Mouse (Mus musculus) adrenal gland, postnatal 10 days (tissue): ENCODE measurements around the gene Vmn1r148. TPM values are rescaled to one million over a fixed set of nuclear protein-coding genes. Genes with fewer than 3 reads are reported as not detected.
"Not testable (repeated sequence)": the region's sequence is repeated elsewhere in the genome, so short reads cannot be mapped to it uniquely, and the experiment has no call there.

Experiments
- DNase-seq: peaks from one replicate; pipeline ENCODE4 v3.0.0; 2021; ENCODE audit warnings: mixed read lengths
- long read RNA-seq, 2 experiments: library from polyadenylated mRNA; stranded (forward); transcript quantifications; one replicate each; pipeline ENCODE4 v2.0.0; 2021
- total RNA-seq, 2 experiments: library from RNA; stranded (reverse); gene quantifications; 2 replicates each; pipeline ENCODE4 v1.2.3; 2021

The Vmn1r148 gene
- total RNA-seq: not detected
- long read RNA-seq, experiment 1: 0 reads
- long read RNA-seq, experiment 2: 0 reads

GRCm38 (mm10) chr7:22413283-22413682, at the start of gene Vmn1r148:
Gene Vmn1r148, plus strand, starts transcription at chr7:22413583.
- DNase-seq: not testable (repeated sequence)

- DNase-seq: not testable (repeated sequence)
Observed at GRCm38 (mm10) chr7:22370939-22371338, 42.4 kb upstream of the Vmn1r148 start, which contains the start of gene Gm8660. Gene Gm8660, minus strand, starts transcription at chr7:22371039.

- not testable (repeated sequence) for DNase-seq
Observed at GRCm38 (mm10) chr7:22438129-22438528, 24.7 kb downstream of the Vmn1r148 start, which contains the start of gene Vmn1r149. Gene Vmn1r149, minus strand, starts transcription at chr7:22438229.

- not testable (repeated sequence) for DNase-seq
Observed at GRCm38 (mm10) chr7:22463975-22464374, 50.6 kb downstream of the Vmn1r148 start, which contains the start of gene Gm10665. Gene Gm10665, minus strand, starts transcription at chr7:22464075.

Other genes with a start within 250 kb of the Vmn1r148 start
- gene Vmn1r142, start 249.5 kb upstream of the Vmn1r148 start, total RNA-seq: not detected
- not detected for gene Vmn1r143, start 224.2 kb upstream of the Vmn1r148 start, total RNA-seq
- gene Gm8653, start 212.3 kb upstream of the Vmn1r148 start, total RNA-seq: not detected
- not detected for gene Gm8453, start 184.1 kb upstream of the Vmn1r148 start, total RNA-seq
- not detected for gene Gm4187, start 83.9 kb upstream of the Vmn1r148 start, total RNA-seq
- gene Gm8660, start 42.5 kb upstream of the Vmn1r148 start, total RNA-seq: not detected
- not detected for gene Vmn1r149, start 24.6 kb downstream of the Vmn1r148 start, total RNA-seq
- not detected for gene Gm10665, start 50.5 kb downstream of the Vmn1r148 start, total RNA-seq
- gene Vmn1r151, start 86.1 kb downstream of the Vmn1r148 start, total RNA-seq: not detected
- not detected for gene Vmn1r152, start 109.4 kb downstream of the Vmn1r148 start, total RNA-seq
- not detected for gene Gm8677, start 121.3 kb downstream of the Vmn1r148 start, total RNA-seq
- not detected for gene Gm4201, start 151.8 kb downstream of the Vmn1r148 start, total RNA-seq
- gene Gm4565, start 174.5 kb downstream of the Vmn1r148 start, total RNA-seq: not detected
- gene Vmn1r155, start 244.4 kb downstream of the Vmn1r148 start, total RNA-seq: not detected